Mouse (Mus musculus) brown adipose tissue, adult 24 weeks (tissue): ENCODE data around the gene Gpr4. TPM values are rescaled to one million over a fixed set of nuclear protein-coding genes. Genes with fewer than 3 reads are reported as not detected.

Experiments used
- H3K27ac ChIP-seq: fragments of 200-500 bp; replicated peaks from 2 replicates; pipeline ENCODE4 v1.5.1; 2012; ENCODE audit warnings: low read depth, mild to moderate bottlenecking, low read length
- H3K4me1 ChIP-seq: fragments of 200-500 bp; 2 replicates; pipeline ENCODE4 v1.6.1; 2012; ENCODE audit warnings: low read length, mixed read lengths; ENCODE audit not compliant: control insufficient read depth, insufficient read depth, insufficient read length
- H3K4me3 ChIP-seq: fragments of 200-500 bp; 2 replicates; pipeline ENCODE4 v1.5.1; 2012; ENCODE audit warnings: low read depth, mild to moderate bottlenecking, low read length, moderate library complexity; ENCODE audit not compliant: insufficient read depth
- polyA plus RNA-seq: library from polyadenylated mRNA; stranded (reverse); fragments of >200 nt; gene quantifications from 2 replicates; pipeline ENCODE4 v1.2.4, GENCODE M21; 2012; ENCODE audit not compliant: missing spikeins, insufficient read depth, insufficient read length

Gpr4 gene
- polyA plus RNA-seq, 1 experiment: 3.8 TPM

DNA sequence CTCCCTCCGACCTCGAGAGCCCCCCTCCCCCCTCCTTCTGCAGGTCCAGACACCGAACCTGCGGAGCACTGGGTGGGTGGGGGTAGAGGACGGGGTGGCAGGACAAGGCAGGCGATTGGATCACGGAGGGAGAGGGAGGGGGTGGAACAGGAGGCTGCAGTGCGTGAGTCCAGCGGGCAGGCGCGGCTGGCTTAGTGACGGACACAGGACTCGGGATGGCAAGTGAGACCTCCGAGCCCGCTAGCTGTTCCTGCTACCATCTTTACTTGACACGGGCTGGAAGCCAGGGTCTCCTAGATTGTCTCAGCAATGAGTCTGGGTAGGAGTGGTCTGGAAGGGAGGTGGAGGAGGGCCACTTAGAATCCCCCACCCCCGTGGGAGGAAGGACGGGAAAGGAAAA is 34.3 kb upstream of the Gpr4 start:
- H3K27ac ChIP-seq: no peak overlapping the region
- no peak overlapping the region for H3K4me3 ChIP-seq
- H3K4me1 ChIP-seq: peaks cover 6% of the 10 kb centered on the region; the same call in 1 of the 2 replicates

GRCm38 (mm10) chr7:19178443-19179092 is 33.8 kb upstream of the Gpr4 start:
- Histone ChIP-seq H3K27ac (no peak overlapping the region), H3K4me3 (peak overlapping the region; percentile 22; the same call in 1 of the 2 replicates), H3K4me1 (peaks cover 6% of the 10 kb centered on the region; the same call in 1 of the 2 replicates)

DNA sequence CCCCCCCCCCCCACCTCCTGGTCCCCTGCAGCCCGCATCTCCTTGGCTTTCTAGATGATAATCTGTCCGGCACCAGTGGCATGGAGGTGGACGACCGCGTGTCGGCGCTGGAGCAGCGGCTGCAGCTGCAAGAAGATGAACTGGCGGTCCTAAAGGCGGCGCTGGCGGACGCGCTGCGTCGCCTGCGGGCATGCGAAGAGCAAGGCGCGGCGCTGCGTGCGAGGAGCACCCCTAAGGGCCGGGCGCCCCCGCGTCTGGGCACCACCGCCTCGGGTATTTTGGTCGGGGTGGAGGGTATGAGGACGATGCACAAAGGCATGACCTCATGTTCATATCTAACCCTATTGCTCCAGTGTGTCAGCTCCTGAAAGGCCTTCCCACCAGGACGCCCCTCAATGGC is 33.2 kb upstream of the Gpr4 start:
- Histone ChIP-seq H3K27ac (no peak overlapping the region), H3K4me3 (no peak overlapping the region), H3K4me1 (peaks cover 6% of the 10 kb centered on the region; the same call in 1 of the 2 replicates)

DNA sequence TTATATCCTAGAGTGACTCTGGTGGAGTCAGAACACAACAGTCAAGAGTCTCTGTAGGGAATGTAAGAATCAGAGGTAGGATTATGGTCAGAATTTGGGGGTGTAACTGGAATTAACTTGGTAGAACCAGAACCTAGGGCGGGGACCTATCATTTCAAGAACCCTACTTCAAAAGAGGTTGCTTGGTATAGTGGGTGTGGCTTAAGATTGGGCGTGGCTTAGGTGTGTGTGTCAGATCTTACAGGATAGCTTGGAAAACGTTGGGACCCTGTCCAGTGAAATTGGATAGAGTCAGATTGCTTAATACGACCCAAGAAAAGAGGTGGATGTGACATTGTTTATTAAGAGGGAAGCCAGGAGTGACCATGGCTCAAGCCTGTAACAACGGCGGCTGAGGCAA is 32.4 kb upstream of the Gpr4 start:
- Histone ChIP-seq H3K27ac (no peak overlapping the region), H3K4me3 (no peak overlapping the region), H3K4me1 (peaks cover 6% of the 10 kb centered on the region; the same call in 1 of the 2 replicates)

DNA sequence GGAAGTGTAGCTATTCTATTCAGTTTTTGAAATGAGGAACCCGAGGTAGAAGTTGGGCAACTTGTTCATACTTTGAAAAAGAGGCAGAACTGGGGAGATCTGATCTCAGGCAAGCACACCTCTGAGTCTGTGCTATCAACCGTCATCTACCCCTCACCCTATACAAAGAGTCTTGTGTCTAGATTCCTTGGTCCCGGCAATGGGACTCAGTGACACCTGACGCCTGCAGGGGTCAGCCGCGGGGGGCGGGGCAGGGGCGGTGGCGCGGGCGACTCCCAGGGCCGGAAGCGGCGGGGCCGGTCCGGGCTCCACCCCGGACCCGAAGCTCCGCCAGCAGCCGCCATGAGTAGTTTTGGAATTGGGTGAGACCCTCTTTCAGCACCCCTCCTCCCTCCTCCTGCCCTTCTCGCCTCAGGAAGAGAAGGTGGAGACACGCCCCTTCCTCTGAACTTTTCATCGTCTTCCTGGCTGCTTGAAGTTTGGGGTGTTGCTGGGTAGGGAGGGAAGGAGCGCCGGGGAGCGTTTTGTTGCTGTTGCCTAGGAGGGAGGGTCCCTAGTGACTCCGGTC is 31.4 kb upstream of the Gpr4 start:
- H3K27ac ChIP-seq: no peak overlapping the region
- peaks cover 6% of the 10 kb centered on the region; the same call in 1 of the 2 replicates for H3K4me1 ChIP-seq

GRCm38 (mm10) chr7:19184250-19184649 is 28.1 kb upstream of the Gpr4 start:
- no peak overlapping the region for H3K4me3 ChIP-seq
- peaks cover 5% of the 10 kb centered on the region; the same call in 1 of the 2 replicates for H3K4me1 ChIP-seq
- H3K27ac ChIP-seq: no peak overlapping the region

More for the DNA sequence above, 31.4 kb upstream of the Gpr4 start:
- peak overlapping the region; percentile 58 for H3K4me3 ChIP-seq

DNA sequence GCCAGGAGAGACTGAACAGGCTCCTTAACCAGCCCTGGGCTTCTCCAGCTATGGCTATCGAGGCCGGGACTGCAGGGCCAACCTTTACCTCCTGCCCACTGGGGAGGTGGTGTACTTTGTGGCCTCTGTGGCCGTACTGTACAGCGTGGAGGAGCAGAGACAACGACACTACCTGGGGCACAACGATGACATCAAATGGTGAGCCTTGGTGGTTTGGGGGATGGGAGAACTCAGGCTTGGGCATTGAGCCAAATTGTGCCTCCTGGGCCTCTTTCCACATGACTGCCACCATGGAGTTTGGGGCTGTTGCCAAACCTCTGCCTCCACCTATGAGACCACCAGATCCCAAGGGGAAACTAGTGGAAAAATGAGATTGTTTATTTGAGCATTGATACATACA is 27.6 kb upstream of the Gpr4 start:
- H3K4me3 ChIP-seq: no peak overlapping the region
- no peak overlapping the region for H3K27ac ChIP-seq
- peaks cover 2% of the 10 kb centered on the region; the same call in 1 of the 2 replicates for H3K4me1 ChIP-seq

DNA sequence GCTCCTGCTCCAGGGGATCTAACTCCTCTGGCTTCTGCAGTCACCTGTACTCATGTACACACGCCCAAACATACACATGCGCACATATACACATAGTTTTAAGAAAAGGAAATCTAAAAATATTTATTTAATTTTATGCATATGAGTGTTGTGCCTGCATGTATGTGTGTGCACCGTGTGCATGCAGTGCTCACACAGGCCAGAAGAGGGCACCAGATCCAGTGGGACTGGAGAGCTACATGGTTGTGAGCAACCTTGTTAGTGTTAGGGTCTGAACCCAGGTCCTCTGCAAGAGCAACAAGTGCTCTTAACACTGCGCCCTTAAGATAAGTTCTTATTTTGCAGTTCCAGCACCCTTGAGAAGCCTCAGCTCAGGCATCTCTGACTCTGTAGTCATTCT is 17.7 kb upstream of the Gpr4 start:
- Histone ChIP-seq H3K27ac (no peak overlapping the region), H3K4me3 (no peak overlapping the region), H3K4me1 (no peaks in the 10 kb centered on the region)

GRCm38 (mm10) chr7:19196676-19197075 is 15.7 kb upstream of the Gpr4 start:
- Histone ChIP-seq H3K4me3 (no peak overlapping the region), H3K27ac (no peak overlapping the region), H3K4me1 (no peaks in the 10 kb centered on the region)

- Histone ChIP-seq H3K4me1 (no peaks in the 10 kb centered on the region), H3K27ac (no peak overlapping the region), H3K4me3 (no peak overlapping the region)
Observed at GRCm38 (mm10) chr7:19197985-19198384, 14.4 kb upstream of the Gpr4 start.

- Histone ChIP-seq H3K27ac (no peak overlapping the region), H3K4me3 (no peak overlapping the region), H3K4me1 (no peaks in the 10 kb centered on the region)
Observed at GRCm38 (mm10) chr7:19201660-19202059, 10.7 kb upstream of the Gpr4 start.

DNA sequence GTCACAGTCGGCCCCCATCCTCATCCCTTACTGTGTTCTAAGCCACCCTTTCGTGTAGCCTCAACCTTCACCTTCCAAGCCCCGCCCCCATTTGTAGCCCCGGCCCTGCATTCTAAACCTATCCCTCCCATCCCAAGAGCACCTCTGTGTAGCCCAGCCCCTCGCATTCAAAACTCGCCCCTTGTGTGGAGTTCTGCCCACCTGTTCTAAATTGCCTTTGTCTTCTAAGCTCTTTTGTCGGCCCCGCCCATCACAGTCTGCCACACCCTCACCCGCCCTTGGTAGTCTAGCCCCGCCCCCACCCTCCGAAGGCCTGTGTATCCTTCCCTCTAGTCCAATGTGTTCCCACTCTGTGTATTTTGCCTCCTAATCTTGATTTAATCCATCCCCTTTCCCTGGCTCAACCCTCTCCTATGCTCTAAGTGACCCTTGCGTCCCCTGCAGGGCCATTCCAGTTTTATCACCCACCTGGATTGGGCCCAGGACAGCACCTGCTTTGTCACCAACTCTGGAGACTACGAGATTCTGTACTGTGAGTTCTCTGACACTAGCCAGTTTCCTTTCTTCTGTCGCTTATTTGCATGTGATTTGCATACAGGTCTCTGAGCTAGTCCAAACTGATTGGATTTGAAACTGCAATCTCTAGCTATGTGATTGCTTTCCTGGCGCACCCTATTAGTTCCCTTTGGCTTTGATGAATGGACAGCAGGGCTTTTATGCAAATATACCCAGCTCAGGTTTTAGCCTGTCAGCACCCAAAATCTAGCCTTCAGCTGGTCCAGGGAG is 10.1 kb upstream of the Gpr4 start:
- Histone ChIP-seq H3K4me1 (no peaks in the 10 kb centered on the region), H3K4me3 (no peak overlapping the region), H3K27ac (no peak overlapping the region)

- no peak overlapping the region for H3K4me3 ChIP-seq
- no peaks in the 10 kb centered on the region for H3K4me1 ChIP-seq
- no peak overlapping the region for H3K27ac ChIP-seq
Observed at GRCm38 (mm10) chr7:19208201-19208910, 4.0 kb upstream of the Gpr4 start.

DNA sequence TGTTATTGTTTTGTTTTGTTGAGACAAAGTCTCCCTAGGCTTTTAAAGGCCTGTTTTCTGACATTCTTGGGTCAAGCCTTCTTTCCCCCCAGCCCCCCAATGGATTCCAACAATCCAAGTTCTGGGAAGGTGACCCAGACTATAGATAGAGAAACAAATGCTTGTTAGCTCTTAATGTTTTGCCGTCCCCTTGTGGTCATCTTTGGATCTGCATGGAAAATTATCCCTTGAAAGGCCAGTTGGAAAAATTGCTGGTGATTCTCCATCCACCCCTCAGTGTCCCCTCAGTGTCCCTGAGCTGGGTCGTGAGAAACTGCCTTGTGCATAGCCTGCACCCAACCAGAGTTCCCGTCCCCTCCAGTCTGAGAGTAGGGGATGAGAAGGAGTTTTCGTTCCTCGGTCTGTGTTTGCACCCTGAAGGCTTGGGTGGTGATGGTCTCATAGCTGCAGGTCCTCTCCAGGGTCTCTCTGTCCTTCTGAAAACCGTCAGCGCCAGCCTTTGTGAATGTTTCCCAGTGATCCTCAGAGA is 3.3 kb upstream of the Gpr4 start:
- no peaks in the 10 kb centered on the region for H3K4me1 ChIP-seq
- no peak overlapping the region for H3K4me3 ChIP-seq
- no peak overlapping the region for H3K27ac ChIP-seq

DNA sequence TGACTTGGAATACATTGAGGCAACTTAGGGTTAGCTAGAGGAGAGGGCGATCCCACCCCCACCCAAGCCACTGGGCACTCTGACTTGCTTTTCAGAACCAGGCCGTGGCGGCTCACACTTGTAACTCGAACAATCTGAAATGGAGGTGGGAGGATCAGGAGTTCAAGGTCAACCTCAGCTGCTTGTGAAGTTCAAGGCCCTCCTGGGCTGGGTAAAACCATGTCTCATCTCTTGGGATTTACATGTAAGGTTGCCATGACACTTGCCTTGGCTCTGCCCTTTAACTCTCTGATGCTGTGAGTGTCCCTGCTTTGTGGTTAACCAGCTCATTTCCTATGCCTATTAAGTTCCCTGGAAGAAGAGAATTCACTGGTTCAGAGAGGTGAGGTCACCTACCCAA is 2.8 kb upstream of the Gpr4 start:
- Histone ChIP-seq H3K4me1 (no peaks in the 10 kb centered on the region), H3K4me3 (no peak overlapping the region)

More for the DNA sequence above, 2.8 kb upstream of the Gpr4 start:
- no peak overlapping the region for H3K27ac ChIP-seq
